Mouse (Mus musculus) CH12.LX (cell line): ENCODE data around the gene Zfp286. TPM values are rescaled to one million over a fixed set of nuclear protein-coding genes. Genes with fewer than 3 reads are reported as not detected.

Source experiments
- DNase-seq: peaks from one replicate; pipeline ENCODE4 v3.0.0-alpha.2; 2013; ENCODE audit errors: extremely low read depth
- H3K27ac ChIP-seq: 2 replicates; pipeline ENCODE4 v1.5.1; 2012; ENCODE audit warnings: low read depth, mild to moderate bottlenecking, control low read depth, moderate library complexity; ENCODE audit not compliant: insufficient read depth
- H3K27me3 ChIP-seq: replicated peaks from 2 replicates; pipeline ENCODE3; 2012; ENCODE audit warnings: inconsistent platforms
- H3K36me3 ChIP-seq, 2 experiments: replicated peaks in 1 of 2; 2 replicates each; pipeline versions ENCODE3 to v1.6.1; 2012; ENCODE audit warnings: inconsistent platforms in 1 of 2, low read length in 1 of 2, mild to moderate bottlenecking in 1 of 2, mixed read lengths in 1 of 2, moderate library complexity in 1 of 2; ENCODE audit not compliant: control insufficient read depth in 1 of 2, insufficient read depth in 1 of 2
- H3K4me1 ChIP-seq, 2 experiments: 2 replicates each; pipeline ENCODE4 v1.6.1; 2012; ENCODE audit warnings: inconsistent platforms in 1 of 2, moderate library complexity in 1 of 2; ENCODE audit not compliant: insufficient read depth in 2 of 2, control insufficient read depth in 1 of 2
- H3K4me2 ChIP-seq: 2 replicates; pipeline ENCODE4 v1.6.1; 2012; ENCODE audit warnings: low read depth, mild to moderate bottlenecking, control low read depth; ENCODE audit not compliant: poor library complexity, insufficient read depth, severe bottlenecking
- H3K4me3 ChIP-seq, 3 experiments: fragments of 150-350 bp in 1 of 3; sonication (generic) in 1 of 3; replicated peaks in 1 of 3; 2 replicates each; pipeline versions ENCODE3 to v1.5.1; 2011 to 2012; ENCODE audit warnings: low read depth in 2 of 3, low read length in 2 of 3, mild to moderate bottlenecking in 2 of 3, moderate library complexity in 2 of 3, control low read depth in 1 of 3, improper control_type of control experiment in 1 of 3, inconsistent platforms in 1 of 3, mixed read lengths in 1 of 3; ENCODE audit not compliant: poor library complexity in 1 of 3
- H3K79me2 ChIP-seq: replicated peaks from 2 replicates; pipeline ENCODE4 v1.6.1; 2012; ENCODE audit warnings: mild to moderate bottlenecking, moderate library complexity; ENCODE audit not compliant: control insufficient read depth, poor library complexity, insufficient read depth, severe bottlenecking; ENCODE audit errors: extremely low read depth
- H3K9ac ChIP-seq: 2 replicates; pipeline ENCODE4 v1.6.1; 2012; ENCODE audit warnings: low read depth, mild to moderate bottlenecking, control low read depth, moderate library complexity; ENCODE audit not compliant: insufficient read depth
- H3K9me3 ChIP-seq: replicated peaks from 2 replicates; pipeline ENCODE3; 2012; ENCODE audit warnings: low read length, inconsistent platforms, mixed read lengths
- BHLHE40 ChIP-seq: IDR thresholded peaks from 2 replicates; pipeline ENCODE4 v1.6.1; 2011; ENCODE audit warnings: mild to moderate bottlenecking, low read depth, low read length, improper control_type of control experiment
- CHD1 ChIP-seq: IDR thresholded peaks from 2 replicates; pipeline ENCODE4 v1.6.1; 2012; ENCODE audit warnings: low read depth, low read length, improper control_type of control experiment, inconsistent platforms
- CHD2 ChIP-seq: IDR thresholded peaks from 2 replicates; pipeline ENCODE4 v1.6.1; 2011; ENCODE audit warnings: low read length, improper control_type of control experiment
- CTCF ChIP-seq, 2 experiments: IDR thresholded peaks in 1 of 2; conservative IDR thresholded peaks in 1 of 2; 2 replicates each; pipeline ENCODE4 v1.5.1; 2011 to 2012; ENCODE audit warnings: low read depth in 2 of 2, low read length in 2 of 2, improper control_type of control experiment in 1 of 2, inconsistent platforms in 1 of 2, mild to moderate bottlenecking in 1 of 2, moderate library complexity in 1 of 2
- E2F4 ChIP-seq: IDR thresholded peaks from 2 replicates; pipeline ENCODE4 v1.6.1; 2011; ENCODE audit warnings: low read depth, low read length, improper control_type of control experiment; ENCODE audit not compliant: insufficient replicate concordance
- EP300 ChIP-seq: IDR thresholded peaks from 2 replicates; pipeline ENCODE4 v1.6.1; 2011; ENCODE audit warnings: low read length, improper control_type of control experiment
- ETS1 ChIP-seq: conservative IDR thresholded peaks from 2 replicates; pipeline ENCODE4 v1.6.1; 2012; ENCODE audit warnings: low read depth, mild to moderate bottlenecking, inconsistent platforms, low read length, improper control_type of control experiment, moderate library complexity
- GABPA ChIP-seq: IDR thresholded peaks from 2 replicates; pipeline ENCODE4 v1.6.1; 2012; ENCODE audit warnings: low read depth, low read length, improper control_type of control experiment, inconsistent platforms; ENCODE audit not compliant: insufficient replicate concordance
- IRF4 ChIP-seq: IDR thresholded peaks from 2 replicates; pipeline ENCODE4 v1.6.1; 2014; ENCODE audit warnings: low read depth, mild to moderate bottlenecking, inconsistent platforms, low read length, improper control_type of control experiment
- JUND ChIP-seq: conservative IDR thresholded peaks from 2 replicates; pipeline ENCODE4 v1.6.1; 2011; ENCODE audit warnings: low read depth, low read length, improper control_type of control experiment
- KAT2A ChIP-seq: IDR thresholded peaks from 2 replicates; pipeline ENCODE4 v1.6.1; 2012; ENCODE audit warnings: low read length, improper control_type of control experiment, inconsistent platforms; ENCODE audit not compliant: insufficient replicate concordance
- MAFK ChIP-seq: IDR thresholded peaks from 2 replicates; pipeline ENCODE4 v1.6.1; 2011; ENCODE audit warnings: low read length, improper control_type of control experiment; ENCODE audit not compliant: insufficient replicate concordance
- MAX ChIP-seq: IDR thresholded peaks from 2 replicates; pipeline ENCODE4 v1.6.1; 2011; ENCODE audit warnings: low read length, improper control_type of control experiment
- MAZ ChIP-seq: IDR thresholded peaks from 2 replicates; pipeline ENCODE4 v1.6.1; 2012; ENCODE audit warnings: low read depth, mild to moderate bottlenecking, inconsistent platforms, low read length, improper control_type of control experiment, moderate library complexity
- MEF2A ChIP-seq: IDR thresholded peaks from 2 replicates; pipeline ENCODE4 v1.6.1; 2014; ENCODE audit warnings: low read depth, mild to moderate bottlenecking, inconsistent platforms, low read length, improper control_type of control experiment, borderline replicate concordance
- MXI1 ChIP-seq: IDR thresholded peaks from 2 replicates; pipeline ENCODE4 v1.6.1; 2011; ENCODE audit warnings: mild to moderate bottlenecking, low read depth, low read length, improper control_type of control experiment
- MYC ChIP-seq: IDR thresholded peaks from 2 replicates; pipeline ENCODE4 v1.6.1; 2011; ENCODE audit warnings: low read depth, mild to moderate bottlenecking, improper control_type of control experiment, low read length
- NELFE ChIP-seq: IDR thresholded peaks from 2 replicates; pipeline ENCODE4 v1.6.1; 2011; ENCODE audit warnings: low read depth, low read length, improper control_type of control experiment
- PAX5 ChIP-seq: IDR thresholded peaks from 2 replicates; pipeline ENCODE4 v1.6.1; 2012; ENCODE audit warnings: low read length, inconsistent platforms, mixed read lengths
- POLR2AphosphoS2 ChIP-seq: IDR thresholded peaks from 2 replicates; pipeline ENCODE4 v1.6.1; 2011; ENCODE audit warnings: low read depth, low read length, improper control_type of control experiment
- RAD21 ChIP-seq: IDR thresholded peaks from 2 replicates; pipeline ENCODE4 v1.6.1; 2011; ENCODE audit warnings: low read depth, mild to moderate bottlenecking, low read length, improper control_type of control experiment, moderate library complexity
- RCOR1 ChIP-seq: conservative IDR thresholded peaks from 2 replicates; pipeline ENCODE4 v1.6.1; 2012; ENCODE audit warnings: low read depth, mild to moderate bottlenecking, inconsistent platforms, low read length, improper control_type of control experiment
- SMC3 ChIP-seq: IDR thresholded peaks from 2 replicates; pipeline ENCODE4 v1.6.1; 2011; ENCODE audit warnings: low read depth, low read length, improper control_type of control experiment
- TBP ChIP-seq: conservative IDR thresholded peaks from 2 replicates; pipeline ENCODE4 v1.6.1; 2011; ENCODE audit warnings: low read depth, low read length, improper control_type of control experiment
- TCF12 ChIP-seq: IDR thresholded peaks from 2 replicates; pipeline ENCODE4 v1.6.1; 2014; ENCODE audit warnings: low read depth, mild to moderate bottlenecking, inconsistent platforms, low read length, improper control_type of control experiment
- UBTF ChIP-seq: IDR thresholded peaks from 2 replicates; pipeline ENCODE4 v1.6.1; 2012; ENCODE audit warnings: low read depth, mild to moderate bottlenecking, inconsistent platforms, low read length, improper control_type of control experiment, moderate library complexity
- USF2 ChIP-seq: conservative IDR thresholded peaks from 2 replicates; pipeline ENCODE4 v1.6.1; 2011; ENCODE audit warnings: low read depth, low read length, improper control_type of control experiment
- ZC3H11A ChIP-seq: IDR thresholded peaks from 2 replicates; pipeline ENCODE4 v1.6.1; 2012; ENCODE audit warnings: low read depth, mild to moderate bottlenecking, inconsistent platforms, low read length, improper control_type of control experiment
- ZKSCAN1 ChIP-seq: IDR thresholded peaks from 2 replicates; pipeline ENCODE4 v1.6.1; 2012; ENCODE audit warnings: low read depth, inconsistent platforms, low read length, improper control_type of control experiment, borderline replicate concordance
- ZMIZ1 ChIP-seq: IDR thresholded peaks from 2 replicates; pipeline ENCODE4 v1.6.1; 2012; ENCODE audit warnings: low read depth, mild to moderate bottlenecking, inconsistent platforms, low read length, improper control_type of control experiment
- ZNF384 ChIP-seq: IDR thresholded peaks from 2 replicates; pipeline ENCODE4 v1.6.1; 2012; ENCODE audit warnings: low read depth, low read length, improper control_type of control experiment, inconsistent platforms
- dilution Hi-C: fragments of 300-500 bp; cut with MboI; formaldehyde crosslinking; loops from 2 replicates; pipeline ENCODE4 v1.14.3; 2020; ENCODE audit warnings: low sequenced_read_pairs; ENCODE audit not compliant: extremely low pct_unique_long_range_greater_than_20kb, extremely low pct_ligation_motif_present
- in situ Hi-C: fragments of 300-500 bp; cut with MboI; formaldehyde crosslinking; loops from 3 replicates; pipeline ENCODE4 v1.14.3; 2019; ENCODE audit warnings: low sequenced_read_pairs, low pct_ligation_motif_present, low pct_unique_long_range_greater_than_20kb, mixed read lengths
- polyA plus RNA-seq: library from polyadenylated mRNA; unstranded; fragments of >175 nt; gene quantifications from 2 replicates; pipeline ENCODE4 v1.2.1, GENCODE M21; 2012; ENCODE audit warnings: low read depth; ENCODE audit not compliant: insufficient read length
- total RNA-seq, 2 experiments: library from RNA; depleted of rRNA; stranded (reverse); fragments of 300-350 nt in 1 of 2; fragments of >200 nt in 1 of 2; gene quantifications; 2 replicates each; pipeline ENCODE4 v1.2.3; 2012 to 2014

Gene Zfp286
- total and polyA plus RNA-seq, 3 experiments: not detected

GRCm38 (mm10) chr11:62757143-62757507 lies 32.1 kb downstream of the Zfp286 start:
- peak overlapping the region in 1 of 3 experiments; percentile 11 for H3K4me3 ChIP-seq
- H3K79me2 ChIP-seq: no peaks in the 10 kb centered on the region
- H3K36me3 ChIP-seq: no peaks in the 10 kb centered on the region

GRCm38 (mm10) chr11:62756456-62757142 lies 32.7 kb downstream of the Zfp286 start:
- Histone ChIP-seq H3K9ac (no peak overlapping the region), H3K4me1 (peaks cover 0 to 12% of the 10 kb centered on the region in 2 experiments; a peak in 3 of 4 replicates), H3K36me3 (no peaks in the 10 kb centered on the region), H3K27me3 (peaks cover 26% of the 10 kb centered on the region), H3K4me3 (peak overlapping the region in 1 of 3 experiments; percentile 11), H3K4me2 (peak overlapping the region; percentile 44), H3K9me3 (no peaks in the 10 kb centered on the region), H3K79me2 (no peaks in the 10 kb centered on the region), H3K27ac (no peak overlapping the region)
- in situ Hi-C loops: loop anchor here (5.0 kb wide), 3 partner anchors 46 to 376 kb away; partner anchors contain the start of gene Fbxw10
- DNase-seq: peak; percentile 93
- dilution Hi-C loops: no loop called here
- peak; percentile 58 for TF ChIP-seq ZC3H11A
- peak; percentile 86 for TF ChIP-seq MAZ
- peak; percentile 61 to 99 for TF ChIP-seq CTCF (conservative IDR thresholded peaks at IDR 0.05 in 1 of 2, IDR thresholded peaks at IDR 0.05 in 1 of 2; ENCODE audit: low read depth in 2 of 2, low read length in 2 of 2)
- TF ChIP-seq JUND: no peak
- peak; percentile 58; the same call in 1 of the 2 replicates for TF ChIP-seq E2F4
- TF ChIP-seq MAFK: no peak
- peak; percentile 62; the same call in 1 of the 2 replicates for TF ChIP-seq TCF12
- 0 out of 2 replicates have a peak, but pooled peaks have one; percentile 61 for TF ChIP-seq MXI1
- TF ChIP-seq UBTF: peak; percentile 92
- no peak for TF ChIP-seq PAX5
- no peak for TF ChIP-seq KAT2A
- peak; percentile 29; the same call in 1 of the 2 replicates for TF ChIP-seq ZNF384
- no peak for TF ChIP-seq POLR2AphosphoS2
- TF ChIP-seq MYC: 0 out of 2 replicates have a peak, but pooled peaks have one; percentile 60
- peak; percentile 92 for TF ChIP-seq SMC3
- TF ChIP-seq NELFE: peak; percentile 80; the same call in 1 of the 2 replicates
- peak; percentile 63; the same call in 1 of the 2 replicates for TF ChIP-seq MAX
- peak; percentile 62; the same call in 1 of the 2 replicates for TF ChIP-seq RCOR1
- no peak for TF ChIP-seq USF2
- no peak for TF ChIP-seq CHD1
- TF ChIP-seq ZKSCAN1: no peak
- peak; percentile 81 for TF ChIP-seq IRF4
- peak; percentile 26; the same call in 1 of the 2 replicates for TF ChIP-seq EP300
- peak; percentile 63; the same call in 1 of the 2 replicates for TF ChIP-seq MEF2A
- peak; percentile 43; the same call in 1 of the 2 replicates for TF ChIP-seq ZMIZ1
- TF ChIP-seq RAD21: peak; percentile 94
- no peak for TF ChIP-seq ETS1
- no peak for TF ChIP-seq CHD2
- peak; percentile 40 for TF ChIP-seq BHLHE40

More at GRCm38 (mm10) chr11:62757143-62757507, 32.1 kb downstream of the Zfp286 start:
- no peak for DNase-seq
- Histone ChIP-seq H3K4me1 (peaks cover 0 to 14% of the 10 kb centered on the region in 2 experiments; a peak in 3 of 4 replicates), H3K4me2 (peak overlapping the region; percentile 44), H3K27me3 (peaks cover 24% of the 10 kb centered on the region), H3K27ac (no peak overlapping the region), H3K9ac (0 out of 2 replicates have a peak overlapping the region, but pooled peaks have one; percentile 6), H3K9me3 (no peaks in the 10 kb centered on the region)
- in situ Hi-C loops (loop anchor here (5.0 kb wide), 3 partner anchors 45 to 375 kb away; partner anchors contain the start of gene Fbxw10), dilution Hi-C loops (no loop called here)
- TF ChIP-seq GABPA (no peak), ZNF384 (no peak), CTCF (conservative IDR thresholded peaks at IDR 0.05 in 1 of 2, IDR thresholded peaks at IDR 0.05 in 1 of 2; ENCODE audit: low read depth in 2 of 2, low read length in 2 of 2) (no peak; a peak in 1 of 4 replicates), TBP (0 out of 2 replicates have a peak, but pooled peaks have one; percentile 2)
